Mouse (Mus musculus): ENCODE results near the gene Steap1. TPM values are rescaled to one million over a fixed set of nuclear protein-coding genes. Genes with fewer than 3 reads are reported as not detected.

The Steap1 gene
- polyA plus RNA-seq, 1 experiment from 2014 or later = 14.4 TPM

- ATAC-seq (ENCODE audit: insufficient number of reproducible peaks, insufficient read depth, low FRiP score, low read depth) = no peak
- WGBS = 81% methylated on average over 4 of the region's 4 CpGs
- Histone ChIP-seq H3K27me3 (ENCODE audit: control insufficient read depth, insufficient read depth, low read length) (no peaks in the 10 kb centered on the region), H3K36me3 (ENCODE audit: control insufficient read depth, insufficient read depth, low read length) (no peaks in the 10 kb centered on the region), H3K9me3 (ENCODE audit: control insufficient read depth, low read depth, low read length) (no peaks in the 10 kb centered on the region), H3K9ac (replicated peaks; ENCODE audit: low read depth, low read length) (no peak overlapping the region), H3K4me1 (ENCODE audit: control insufficient read depth, insufficient read depth, low read length) (no peaks in the 10 kb centered on the region), H3K4me2 (replicated peaks; ENCODE audit: low read depth, low read length) (no peak overlapping the region), H3K27ac (ENCODE audit: low read length) (no peak overlapping the region), H3K4me3 (ENCODE audit: low read depth, low read length) (no peak overlapping the region)
Measured at GRCm38 (mm10) chr5:5729904-5730303, 19.2 kb downstream of the Steap1 start.

GRCm38 (mm10) chr5:5722217-5722616 is 26.9 kb downstream of the Steap1 start:
- no peaks in the 10 kb centered on the region for H3K9me3 ChIP-seq (ENCODE audit: control insufficient read depth, low read depth, low read length)
- H3K27me3 ChIP-seq (ENCODE audit: control insufficient read depth, insufficient read depth, low read length) = no peaks in the 10 kb centered on the region
- WGBS = 77% methylated on average over 7 of the region's 7 CpGs
- H3K36me3 ChIP-seq (ENCODE audit: control insufficient read depth, insufficient read depth, low read length) = no peaks in the 10 kb centered on the region
- ATAC-seq (ENCODE audit: insufficient number of reproducible peaks, insufficient read depth, low FRiP score, low read depth) = no peak
- H3K4me3 ChIP-seq (ENCODE audit: low read depth, low read length) = no peak overlapping the region
- H3K27ac ChIP-seq (ENCODE audit: low read length) = no peak overlapping the region
- no peak overlapping the region for H3K9ac ChIP-seq (replicated peaks; ENCODE audit: low read depth, low read length)
- H3K4me2 ChIP-seq (replicated peaks; ENCODE audit: low read depth, low read length) = no peak overlapping the region
- H3K4me1 ChIP-seq (ENCODE audit: control insufficient read depth, insufficient read depth, low read length) = no peaks in the 10 kb centered on the region

GRCm38 (mm10) chr5:5711032-5711431 is 38.1 kb downstream of the Steap1 start:
- H3K4me2 ChIP-seq (replicated peaks; ENCODE audit: low read depth, low read length) = no peak overlapping the region
- 75% methylated on average over 4 of the region's 4 CpGs for WGBS
- no peak for ATAC-seq (ENCODE audit: insufficient number of reproducible peaks, insufficient read depth, low FRiP score, low read depth)
- H3K9ac ChIP-seq (replicated peaks; ENCODE audit: low read depth, low read length) = no peak overlapping the region
- no peaks in the 10 kb centered on the region for H3K9me3 ChIP-seq (ENCODE audit: control insufficient read depth, low read depth, low read length)
- no peaks in the 10 kb centered on the region for H3K4me1 ChIP-seq (ENCODE audit: control insufficient read depth, insufficient read depth, low read length)
- no peaks in the 10 kb centered on the region for H3K36me3 ChIP-seq (ENCODE audit: control insufficient read depth, insufficient read depth, low read length)
- H3K27ac ChIP-seq (ENCODE audit: low read length) = no peak overlapping the region
- no peak overlapping the region for H3K4me3 ChIP-seq (ENCODE audit: low read depth, low read length)
- no peaks in the 10 kb centered on the region for H3K27me3 ChIP-seq (ENCODE audit: control insufficient read depth, insufficient read depth, low read length)

- Histone ChIP-seq H3K36me3 (ENCODE audit: control insufficient read depth, insufficient read depth, low read length) (no peaks in the 10 kb centered on the region), H3K27me3 (ENCODE audit: control insufficient read depth, insufficient read depth, low read length) (no peaks in the 10 kb centered on the region), H3K9ac (replicated peaks; ENCODE audit: low read depth, low read length) (no peak overlapping the region), H3K9me3 (ENCODE audit: control insufficient read depth, low read depth, low read length) (no peaks in the 10 kb centered on the region), H3K4me2 (replicated peaks; ENCODE audit: low read depth, low read length) (peak overlapping the region; percentile 15; the same call in 1 of the 2 replicates), H3K4me3 (ENCODE audit: low read depth, low read length) (no peak overlapping the region), H3K4me1 (ENCODE audit: control insufficient read depth, insufficient read depth, low read length) (no peaks in the 10 kb centered on the region), H3K27ac (ENCODE audit: low read length) (peak overlapping the region; percentile 44; the same call in 1 of the 2 replicates)
- 43% methylated on average over 13 of the region's 13 CpGs for WGBS
- ATAC-seq (ENCODE audit: insufficient number of reproducible peaks, insufficient read depth, low FRiP score, low read depth) = no peak
Measured at GRCm38 (mm10) chr5:5707341-5708278, 41.5 kb downstream of the Steap1 start.

- Histone ChIP-seq H3K36me3 (ENCODE audit: control insufficient read depth, insufficient read depth, low read length) (no peaks in the 10 kb centered on the region), H3K9ac (replicated peaks; ENCODE audit: low read depth, low read length) (no peak overlapping the region), H3K9me3 (ENCODE audit: control insufficient read depth, low read depth, low read length) (no peaks in the 10 kb centered on the region), H3K27me3 (ENCODE audit: control insufficient read depth, insufficient read depth, low read length) (no peaks in the 10 kb centered on the region), H3K4me2 (replicated peaks; ENCODE audit: low read depth, low read length) (no peak overlapping the region), H3K4me3 (ENCODE audit: low read depth, low read length) (no peak overlapping the region), H3K27ac (ENCODE audit: low read length) (no peak overlapping the region), H3K4me1 (ENCODE audit: control insufficient read depth, insufficient read depth, low read length) (no peaks in the 10 kb centered on the region)
- ATAC-seq (ENCODE audit: insufficient number of reproducible peaks, insufficient read depth, low FRiP score, low read depth) = no peak
- WGBS = 61% methylated on average over 2 of the region's 2 CpGs
Measured at GRCm38 (mm10) chr5:5705019-5705418, 44.1 kb downstream of the Steap1 start.

GRCm38 (mm10) chr5:5700386-5700785 is 48.7 kb downstream of the Steap1 start:
- Histone ChIP-seq H3K36me3 (ENCODE audit: control insufficient read depth, insufficient read depth, low read length) (no peaks in the 10 kb centered on the region), H3K27ac (ENCODE audit: low read length) (no peak overlapping the region), H3K27me3 (ENCODE audit: control insufficient read depth, insufficient read depth, low read length) (no peaks in the 10 kb centered on the region), H3K4me1 (ENCODE audit: control insufficient read depth, insufficient read depth, low read length) (no peaks in the 10 kb centered on the region), H3K9ac (replicated peaks; ENCODE audit: low read depth, low read length) (no peak overlapping the region), H3K4me2 (replicated peaks; ENCODE audit: low read depth, low read length) (no peak overlapping the region), H3K9me3 (ENCODE audit: control insufficient read depth, low read depth, low read length) (no peaks in the 10 kb centered on the region), H3K4me3 (ENCODE audit: low read depth, low read length) (no peak overlapping the region)
- ATAC-seq (ENCODE audit: insufficient number of reproducible peaks, insufficient read depth, low FRiP score, low read depth) = no peak
- WGBS = 84% methylated on average over 2 of the region's 2 CpGs

GRCm38 (mm10) chr5:5698830-5699229 is 50.3 kb downstream of the Steap1 start:
- H3K9me3 ChIP-seq (ENCODE audit: control insufficient read depth, low read depth, low read length) = no peaks in the 10 kb centered on the region
- H3K27ac ChIP-seq (ENCODE audit: low read length) = no peak overlapping the region
- ATAC-seq (ENCODE audit: insufficient number of reproducible peaks, insufficient read depth, low FRiP score, low read depth) = no peak
- no peak overlapping the region for H3K9ac ChIP-seq (replicated peaks; ENCODE audit: low read depth, low read length)
- no peaks in the 10 kb centered on the region for H3K27me3 ChIP-seq (ENCODE audit: control insufficient read depth, insufficient read depth, low read length)
- H3K4me3 ChIP-seq (ENCODE audit: low read depth, low read length) = no peak overlapping the region
- H3K4me1 ChIP-seq (ENCODE audit: control insufficient read depth, insufficient read depth, low read length) = no peaks in the 10 kb centered on the region; the same call in 1 of the 2 replicates
- no peaks in the 10 kb centered on the region for H3K36me3 ChIP-seq (ENCODE audit: control insufficient read depth, insufficient read depth, low read length)
- no peak overlapping the region for H3K4me2 ChIP-seq (replicated peaks; ENCODE audit: low read depth, low read length)
- 57% methylated on average over 3 of the region's 3 CpGs for WGBS

GRCm38 (mm10) chr5:5695401-5695942 is 53.7 kb downstream of the Steap1 start:
- no peak for ATAC-seq (ENCODE audit: insufficient number of reproducible peaks, insufficient read depth, low FRiP score, low read depth)
- WGBS = 85% methylated on average over 5 of the region's 5 CpGs
- H3K4me1 ChIP-seq (ENCODE audit: control insufficient read depth, insufficient read depth, low read length) = no peaks in the 10 kb centered on the region; the same call in 1 of the 2 replicates
- H3K27ac ChIP-seq (ENCODE audit: low read length) = no peak overlapping the region
- no peak overlapping the region for H3K4me2 ChIP-seq (replicated peaks; ENCODE audit: low read depth, low read length)
- no peak overlapping the region for H3K9ac ChIP-seq (replicated peaks; ENCODE audit: low read depth, low read length)
- H3K4me3 ChIP-seq (ENCODE audit: low read depth, low read length) = no peak overlapping the region
- no peaks in the 10 kb centered on the region for H3K9me3 ChIP-seq (ENCODE audit: control insufficient read depth, low read depth, low read length)
- H3K36me3 ChIP-seq (ENCODE audit: control insufficient read depth, insufficient read depth, low read length) = no peaks in the 10 kb centered on the region
- H3K27me3 ChIP-seq (ENCODE audit: control insufficient read depth, insufficient read depth, low read length) = no peaks in the 10 kb centered on the region

All from stomach, embryonic 14.5 days (tissue).